Mouse (Mus musculus): ENCODE data around the gene Tor1a.
"Not testable (repeated sequence)": the region's sequence is repeated elsewhere in the genome, so short reads cannot be mapped to it uniquely, and the experiment has no call there.

The Tor1a gene

DNA sequence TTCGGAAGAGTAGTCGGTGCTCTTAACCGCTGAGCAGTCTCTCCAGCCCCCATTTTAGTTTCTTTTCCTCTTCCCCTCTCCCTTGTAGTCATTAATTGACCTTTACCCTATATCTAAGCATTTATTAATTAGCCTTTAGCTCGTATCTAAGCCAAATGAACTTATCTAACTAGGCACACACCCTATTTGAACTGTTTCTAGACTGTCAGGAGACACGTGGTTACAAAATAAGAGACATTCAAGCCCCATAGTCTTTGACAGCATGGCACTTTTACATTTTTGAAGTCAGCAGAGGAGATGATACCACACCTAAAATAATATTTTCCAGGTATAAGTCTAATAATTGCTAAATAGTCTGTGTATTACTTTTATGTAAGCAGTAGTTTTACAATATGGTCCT, 26.1 kb downstream of the Tor1a start:
- no peaks in the 10 kb centered on the region for H3K9me3 ChIP-seq (ENCODE audit: low read length)
- no peak for TF ChIP-seq NANOG (IDR thresholded peaks at IDR 0.05; ENCODE audit: borderline replicate concordance, low read length)
- no peak for TF ChIP-seq CTCF (conservative IDR thresholded peaks at IDR 0.05; ENCODE audit: low read length)
- TF ChIP-seq POU5F1 (IDR thresholded peaks at IDR 0.05; ENCODE audit: borderline replicate concordance, low read length) = no peak

DNA sequence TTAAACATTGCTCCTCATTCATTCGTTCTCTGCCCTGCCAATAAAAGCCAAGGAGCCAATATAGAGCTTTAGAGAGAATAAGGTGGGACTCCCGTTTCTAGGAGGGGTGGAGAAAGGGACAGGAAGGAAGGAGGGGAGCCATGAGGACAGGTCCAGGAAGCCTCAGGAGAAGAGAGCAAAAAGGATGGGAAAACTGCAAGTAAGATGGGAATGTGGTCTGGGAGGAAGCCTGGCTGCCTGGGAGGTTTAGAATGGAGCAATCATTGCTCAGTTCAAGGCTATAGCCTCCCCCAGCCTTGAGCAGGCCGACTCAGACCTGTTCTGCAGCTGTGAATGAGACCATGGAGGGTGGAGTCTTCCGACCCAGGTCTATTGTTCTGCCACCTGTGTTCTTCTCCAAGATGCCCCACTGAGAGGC, 29.1 kb downstream of the Tor1a start:
- no peaks in the 10 kb centered on the region for H3K27me3 ChIP-seq (ENCODE audit: insufficient read depth, low read length)
- peak; percentile 51; the same call in 1 of the 2 replicates for TF ChIP-seq NANOG (IDR thresholded peaks at IDR 0.05; ENCODE audit: borderline replicate concordance, low read length)
- TF ChIP-seq CTCF (conservative IDR thresholded peaks at IDR 0.05; ENCODE audit: low read length) = no peak
- peak overlapping the region; percentile 78 for H3K4me3 ChIP-seq (replicated peaks; ENCODE audit: low read length)
- H3K4me1 ChIP-seq (replicated peaks; ENCODE audit: low read depth, low read length) = peaks cover 67% of the 10 kb centered on the region
- no peaks in the 10 kb centered on the region for H3K9me3 ChIP-seq (ENCODE audit: low read length)
- H3K36me3 ChIP-seq (ENCODE audit: insufficient read depth, low read length) = no peaks in the 10 kb centered on the region

More for the DNA sequence above, 26.1 kb downstream of the Tor1a start:
- Histone ChIP-seq H3K27me3 (ENCODE audit: insufficient read depth, low read length) (no peaks in the 10 kb centered on the region), H3K4me3 (replicated peaks; ENCODE audit: low read length) (no peak overlapping the region), H3K36me3 (ENCODE audit: insufficient read depth, low read length) (no peaks in the 10 kb centered on the region), H3K4me1 (replicated peaks; ENCODE audit: low read depth, low read length) (peaks cover 44% of the 10 kb centered on the region)

DNA sequence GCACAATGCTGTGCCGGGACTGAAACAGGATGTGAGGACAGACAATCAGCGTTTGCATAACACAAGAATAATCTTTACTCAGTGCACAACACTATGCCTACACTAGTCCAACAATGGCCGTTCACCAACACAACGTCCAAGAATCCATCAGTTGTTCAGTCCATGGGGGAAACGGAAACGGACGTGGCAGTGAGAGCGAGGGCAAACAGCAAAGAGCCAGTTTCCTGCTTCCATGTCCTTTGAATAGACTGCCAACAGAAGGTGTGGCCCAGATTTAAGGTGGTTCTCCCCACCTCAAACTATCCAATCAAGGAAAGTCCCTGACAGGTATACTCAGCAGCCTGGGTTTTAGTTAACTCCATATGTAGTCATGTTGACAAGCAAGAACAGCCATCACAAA, 30.0 kb downstream of the Tor1a start:
- Histone ChIP-seq H3K27me3 (ENCODE audit: insufficient read depth, low read length) (no peaks in the 10 kb centered on the region), H3K4me3 (replicated peaks; ENCODE audit: low read length) (peak overlapping the region; percentile 78), H3K9me3 (ENCODE audit: low read length) (no peaks in the 10 kb centered on the region), H3K36me3 (ENCODE audit: insufficient read depth, low read length) (no peaks in the 10 kb centered on the region), H3K4me1 (replicated peaks; ENCODE audit: low read depth, low read length) (peaks cover 74% of the 10 kb centered on the region)
- TF ChIP-seq CTCF (conservative IDR thresholded peaks at IDR 0.05; ENCODE audit: low read length) = no peak
- TF ChIP-seq NANOG (IDR thresholded peaks at IDR 0.05; ENCODE audit: borderline replicate concordance, low read length) = no peak
- TF ChIP-seq POU5F1 (IDR thresholded peaks at IDR 0.05; ENCODE audit: borderline replicate concordance, low read length) = no peak

DNA sequence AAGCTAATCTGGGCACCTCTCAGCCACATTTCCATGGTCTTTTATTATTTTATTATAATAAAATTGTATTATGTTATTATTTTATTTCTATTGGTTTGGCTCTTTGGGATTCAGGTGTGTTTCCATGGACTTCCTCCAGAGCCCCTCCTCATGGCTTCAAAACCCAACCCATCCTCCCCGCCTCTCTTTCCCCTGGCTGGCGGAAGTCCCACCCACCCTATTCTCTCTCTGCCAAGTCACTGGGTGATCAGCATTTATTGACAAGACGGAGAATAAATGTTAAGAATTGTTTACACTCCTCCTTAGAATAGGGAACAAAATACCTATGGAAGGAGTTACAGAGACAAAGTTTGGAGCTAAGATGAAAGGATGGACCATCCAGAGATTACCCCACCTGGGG, 30.9 kb downstream of the Tor1a start:
- Histone ChIP-seq H3K9me3 (ENCODE audit: low read length) (no peaks in the 10 kb centered on the region), H3K27me3 (ENCODE audit: insufficient read depth, low read length) (no peaks in the 10 kb centered on the region), H3K4me1 (replicated peaks; ENCODE audit: low read depth, low read length) (peaks cover 74% of the 10 kb centered on the region), H3K36me3 (ENCODE audit: insufficient read depth, low read length) (no peaks in the 10 kb centered on the region), H3K4me3 (replicated peaks; ENCODE audit: low read length) (no peak overlapping the region)
- no peak for TF ChIP-seq POU5F1 (IDR thresholded peaks at IDR 0.05; ENCODE audit: borderline replicate concordance, low read length)
- no peak for TF ChIP-seq CTCF (conservative IDR thresholded peaks at IDR 0.05; ENCODE audit: low read length)
- no peak for TF ChIP-seq NANOG (IDR thresholded peaks at IDR 0.05; ENCODE audit: borderline replicate concordance, low read length)

DNA sequence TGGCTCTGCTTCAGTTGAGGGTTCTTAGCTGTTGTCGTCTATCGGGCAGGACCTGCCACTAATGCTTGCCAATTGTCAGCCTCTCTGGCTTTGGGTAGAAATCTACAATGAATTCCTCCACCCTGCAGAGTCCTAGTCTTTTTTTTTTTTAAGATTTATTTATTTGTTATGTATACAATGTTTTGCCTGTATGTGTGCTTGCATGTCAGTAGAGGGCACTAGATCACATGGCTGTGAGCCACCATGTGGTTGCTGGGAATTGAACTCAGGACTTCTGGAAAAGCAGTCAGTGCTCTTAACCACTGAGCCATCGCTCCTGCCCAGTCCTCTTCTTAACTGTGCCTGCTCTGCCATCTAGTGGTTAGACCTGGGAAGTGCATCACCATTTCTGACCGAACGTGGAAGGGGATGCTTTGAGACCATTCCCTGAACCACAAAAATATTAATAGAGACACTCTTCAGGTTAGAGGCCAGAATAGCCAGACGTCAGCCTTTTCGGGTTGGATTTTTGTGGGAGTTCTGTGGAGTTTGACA, 33.7 kb downstream of the Tor1a start:
- Histone ChIP-seq H3K4me3 (replicated peaks; ENCODE audit: low read length) (no peak overlapping the region), H3K9me3 (ENCODE audit: low read length) (no peaks in the 10 kb centered on the region), H3K27me3 (ENCODE audit: insufficient read depth, low read length) (no peaks in the 10 kb centered on the region), H3K4me1 (replicated peaks; ENCODE audit: low read depth, low read length) (peaks cover 74% of the 10 kb centered on the region), H3K36me3 (ENCODE audit: insufficient read depth, low read length) (no peaks in the 10 kb centered on the region)
- TF ChIP-seq CTCF (conservative IDR thresholded peaks at IDR 0.05; ENCODE audit: low read length) = peak; percentile 87
- TF ChIP-seq NANOG (IDR thresholded peaks at IDR 0.05; ENCODE audit: borderline replicate concordance, low read length) = no peak

DNA sequence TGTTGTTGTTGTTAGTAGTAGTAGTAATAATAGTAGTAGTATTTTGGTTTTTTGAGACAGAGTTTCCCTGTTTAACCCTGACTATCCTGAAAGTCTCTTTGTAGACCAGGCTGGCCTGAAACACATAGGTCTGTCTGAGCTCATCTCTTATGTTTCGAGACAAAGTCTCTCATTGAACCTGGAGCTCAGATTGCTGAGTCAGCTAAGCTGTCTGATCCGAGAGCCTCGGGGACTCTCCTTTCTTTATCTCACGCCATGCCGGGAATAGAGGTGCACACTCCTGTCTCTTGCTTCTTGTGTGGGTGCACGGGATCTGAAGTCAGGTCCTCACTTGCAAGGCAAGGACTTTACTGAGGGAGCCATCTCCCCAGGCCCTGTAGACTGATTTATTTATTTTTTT, 34.7 kb downstream of the Tor1a start:
- no peak overlapping the region for H3K4me3 ChIP-seq (replicated peaks; ENCODE audit: low read length)
- H3K9me3 ChIP-seq (ENCODE audit: low read length) = no peaks in the 10 kb centered on the region
- H3K27me3 ChIP-seq (ENCODE audit: insufficient read depth, low read length) = no peaks in the 10 kb centered on the region
- H3K4me1 ChIP-seq (replicated peaks; ENCODE audit: low read depth, low read length) = peaks cover 79% of the 10 kb centered on the region
- H3K36me3 ChIP-seq (ENCODE audit: insufficient read depth, low read length) = no peaks in the 10 kb centered on the region
- TF ChIP-seq NANOG (IDR thresholded peaks at IDR 0.05; ENCODE audit: borderline replicate concordance, low read length) (no peak), CTCF (conservative IDR thresholded peaks at IDR 0.05; ENCODE audit: low read length) (no peak), POU5F1 (IDR thresholded peaks at IDR 0.05; ENCODE audit: borderline replicate concordance, low read length) (no peak)

DNA sequence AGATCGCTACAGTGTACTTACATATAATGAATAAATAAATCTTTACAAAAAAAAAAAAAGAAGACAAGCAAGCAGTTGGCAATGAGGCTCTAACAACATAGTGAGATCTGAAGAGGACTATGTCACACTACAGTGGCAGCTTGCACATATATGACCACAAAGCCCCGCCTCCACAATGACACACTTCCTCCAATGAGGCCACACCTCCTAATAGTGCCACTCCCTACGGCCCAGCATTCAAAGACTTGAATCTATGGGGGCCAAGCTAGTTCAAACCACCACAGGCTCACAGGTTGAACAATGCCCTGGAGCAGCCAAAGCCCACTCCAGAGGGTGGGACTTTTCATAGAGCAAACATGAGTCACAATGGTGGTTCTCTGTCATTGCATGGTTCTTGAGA, 35.8 kb downstream of the Tor1a start:
- TF ChIP-seq POU5F1 (IDR thresholded peaks at IDR 0.05; ENCODE audit: borderline replicate concordance, low read length) (no peak), NANOG (IDR thresholded peaks at IDR 0.05; ENCODE audit: borderline replicate concordance, low read length) (no peak), CTCF (conservative IDR thresholded peaks at IDR 0.05; ENCODE audit: low read length) (no peak)
- no peaks in the 10 kb centered on the region for H3K9me3 ChIP-seq (ENCODE audit: low read length)
- H3K4me3 ChIP-seq (replicated peaks; ENCODE audit: low read length) = no peak overlapping the region
- H3K4me1 ChIP-seq (replicated peaks; ENCODE audit: low read depth, low read length) = peaks cover 82% of the 10 kb centered on the region
- H3K36me3 ChIP-seq (ENCODE audit: insufficient read depth, low read length) = no peaks in the 10 kb centered on the region
- no peaks in the 10 kb centered on the region for H3K27me3 ChIP-seq (ENCODE audit: insufficient read depth, low read length)

DNA sequence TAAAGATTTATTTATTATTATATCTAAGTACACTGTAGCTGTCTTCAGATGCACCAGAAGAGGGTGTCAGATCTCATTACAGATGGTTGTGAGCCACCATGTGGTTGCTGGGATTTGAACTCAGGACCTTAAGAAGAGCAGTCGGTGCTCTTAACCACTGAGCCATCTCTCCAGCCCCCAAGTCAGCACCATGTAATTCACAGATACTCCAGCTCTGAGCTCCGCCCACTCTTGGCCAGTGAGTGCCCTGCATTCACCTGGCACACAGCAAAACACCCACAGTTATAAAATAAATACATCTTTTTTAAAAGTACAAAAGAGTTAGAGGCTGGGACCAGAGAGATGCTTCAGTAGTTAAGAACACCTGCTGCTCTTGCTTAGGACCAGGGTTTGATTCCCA, 36.9 kb downstream of the Tor1a start:
- not testable (repeated sequence) for H3K36me3 ChIP-seq (ENCODE audit: insufficient read depth, low read length); H3K27me3 ChIP-seq (ENCODE audit: insufficient read depth, low read length); H3K9me3 ChIP-seq (ENCODE audit: low read length); H3K4me3 ChIP-seq (replicated peaks; ENCODE audit: low read length)
- H3K4me1 ChIP-seq (replicated peaks; ENCODE audit: low read depth, low read length) = peaks cover 82% of the 10 kb centered on the region

DNA sequence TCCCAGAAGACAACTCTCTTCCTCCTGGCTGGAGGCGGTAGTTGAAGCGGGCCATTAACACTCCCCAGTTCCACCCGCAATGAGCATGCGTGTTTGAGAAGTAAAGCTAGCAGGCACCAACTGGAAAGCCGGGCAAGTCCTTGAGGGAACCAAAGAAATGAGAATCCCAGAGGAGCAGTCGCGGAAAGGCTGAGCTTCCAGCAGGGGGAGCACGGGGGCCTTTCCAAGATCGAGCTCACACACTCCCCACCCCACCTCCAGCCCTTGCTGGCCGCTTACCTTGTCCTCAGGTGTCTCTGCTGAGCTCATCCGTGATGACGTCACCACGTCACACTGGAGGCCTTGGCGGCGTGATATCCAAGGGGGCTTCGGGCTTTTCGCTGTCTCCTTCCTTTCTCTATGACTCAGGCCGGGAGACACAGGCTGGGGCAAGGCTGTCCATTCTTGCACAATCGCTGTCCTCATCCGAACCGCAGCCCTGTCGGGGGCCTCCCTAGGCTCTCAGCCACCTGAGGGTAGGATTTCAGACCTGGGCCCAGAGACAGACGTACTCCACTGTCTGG, 38.2 kb downstream of the Tor1a start, which contains the start of gene Ptges:
Gene Ptges, minus strand, starts transcription at position 381 of the 563 bp plus-strand sequence.
- TF ChIP-seq NANOG (IDR thresholded peaks at IDR 0.05; ENCODE audit: borderline replicate concordance, low read length) (no peak), CTCF (conservative IDR thresholded peaks at IDR 0.05; ENCODE audit: low read length) (peak; percentile 66)
- Histone ChIP-seq H3K27me3 (ENCODE audit: insufficient read depth, low read length) (peaks cover 15% of the 10 kb centered on the region), H3K9me3 (ENCODE audit: low read length) (no peaks in the 10 kb centered on the region), H3K4me1 (replicated peaks; ENCODE audit: low read depth, low read length) (peaks cover 77% of the 10 kb centered on the region), H3K4me3 (replicated peaks; ENCODE audit: low read length) (peak within 1 kb of the TSS; percentile 71), H3K36me3 (ENCODE audit: insufficient read depth, low read length) (no peaks in the 10 kb centered on the region)
